Mouse (Mus musculus) G1E (cell line): Measurements from ENCODE around the gene 1700037C18Rik.

Experiments used
- CTCF ChIP-seq: IDR thresholded peaks from 2 replicates; pipeline ENCODE4 v1.5.1; 2012; ENCODE audit warnings: low read depth, low read length, inconsistent platforms, mixed read lengths
- GATA1 ChIP-seq: IDR thresholded peaks from 2 replicates; pipeline ENCODE4 v1.6.1; 2012; ENCODE audit warnings: borderline replicate concordance, low read length, inconsistent platforms, mixed read lengths
- POLR2AphosphoS5 ChIP-seq: IDR thresholded peaks from 2 replicates; pipeline ENCODE4 v1.6.1; 2012; ENCODE audit warnings: low read depth, low read length, inconsistent platforms; ENCODE audit not compliant: insufficient replicate concordance
- TAL1 ChIP-seq: conservative IDR thresholded peaks from 2 replicates; pipeline ENCODE4 v1.6.1; 2012; ENCODE audit warnings: low read depth, low read length, inconsistent platforms, mixed read lengths

DNA sequence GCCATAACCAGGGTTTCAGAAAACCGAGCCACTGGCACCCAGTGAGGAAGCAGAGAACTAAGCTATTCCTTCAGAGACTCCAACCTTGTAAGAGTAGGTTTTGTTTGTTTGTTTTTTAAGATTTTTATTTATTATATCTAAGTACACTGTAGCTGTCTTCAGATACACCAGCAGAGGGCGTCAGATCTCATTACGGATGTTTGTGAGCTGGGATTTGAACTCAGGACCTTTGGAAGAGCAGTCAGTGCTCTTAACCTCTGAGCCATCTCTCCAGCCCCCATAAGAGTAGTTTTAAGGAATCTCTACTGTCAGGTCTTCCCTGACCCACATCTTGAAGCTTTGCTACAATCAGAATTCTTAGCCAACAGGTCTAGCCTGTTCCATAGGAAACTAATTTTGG is 60.1 kb downstream of the 1700037C18Rik start:
- no peak for TF ChIP-seq GATA1
- TF ChIP-seq CTCF: no peak
- no peak for TF ChIP-seq TAL1
- TF ChIP-seq POLR2AphosphoS5: no peak
